In genomic region chr6:93395296-93395695, GRCm38 (mm10) we compare ENCODE assay signal across 10 mouse cellular contexts.
DNase-seq lines count a peak whose midpoint lies in the region; ATAC-seq lines count a peak whose summit lies in the region.
"Had no signal": no experiment of that assay in that cellular context is flagged by ENCODE, and none has a peak within 500 bp of the region (broad histone marks: within the 10 kb centered on the region; RNA-seq: fewer than 3 reads in every experiment).

No protein-coding gene starts in this region.

- no peaks in the 10 kb centered on the region for H3K36me3 ChIP-seq in limb, embryonic 11.5 days (ENCODE audit: control insufficient read depth, insufficient read depth, low read length)
- no peaks in the 10 kb centered on the region for H3K36me3 ChIP-seq in limb, embryonic 10.5 days
- H3K36me3 ChIP-seq in limb, embryonic 13.5 days: no peaks in the 10 kb centered on the region
- H3K36me3 ChIP-seq: hindbrain, embryonic 12.5 days had no signal

- H3K27ac ChIP-seq in limb, embryonic 11.5 days (replicated peaks; ENCODE audit: low read depth, low read length): no peak overlapping the region
- no peak overlapping the region for H3K27ac ChIP-seq in limb, embryonic 10.5 days
- H3K27ac ChIP-seq in limb, embryonic 13.5 days: no peak overlapping the region
- H3K27ac ChIP-seq: macrophage had no signal

- DNase-seq in adrenal gland, postnatal 10 days: peak; percentile 25
- DNase-seq in adrenal gland, adult 2 months: no peak
- DNase-seq in limb, embryonic 11.5 days (ENCODE audit: low spot score): peak; percentile 30
- no peak for DNase-seq in limb, embryonic 10.5 days (ENCODE audit: low spot score)
- DNase-seq in heart, postnatal 4 days: peak; percentile 37
- DNase-seq in B cell, adult 2 months: no peak
- DNase-seq in thymus, postnatal 10 days (ENCODE audit: low spot score in 2 of 2): no peak

- no peaks in the 10 kb centered on the region for H3K9me3 ChIP-seq in limb, embryonic 11.5 days (ENCODE audit: control insufficient read depth, low read length)
- H3K9me3 ChIP-seq in limb, embryonic 10.5 days (replicated peaks): no peaks in the 10 kb centered on the region
- no peaks in the 10 kb centered on the region for H3K9me3 ChIP-seq in limb, embryonic 13.5 days
- H3K9me3 ChIP-seq: hindbrain, embryonic 12.5 days had no signal

- no peaks in the 10 kb centered on the region for H3K27me3 ChIP-seq in limb, embryonic 11.5 days (ENCODE audit: control insufficient read depth, insufficient read depth, low read length)
- no peaks in the 10 kb centered on the region for H3K27me3 ChIP-seq in limb, embryonic 10.5 days (ENCODE audit: low read depth, poor library complexity, severe bottlenecking)
- peaks cover 2% of the 10 kb centered on the region; the same call in 1 of the 2 replicates for H3K27me3 ChIP-seq in limb, embryonic 13.5 days
- H3K27me3 ChIP-seq: hindbrain, embryonic 12.5 days had no signal

- no peak overlapping the region for H3K9ac ChIP-seq in limb, embryonic 11.5 days (ENCODE audit: low read length)
- no peak overlapping the region for H3K9ac ChIP-seq in limb, embryonic 13.5 days
- H3K9ac ChIP-seq: hindbrain, embryonic 12.5 days had no signal

- 21% methylated on average over 6 of the region's 6 CpGs for WGBS in limb, embryonic 11.5 days
- WGBS in limb, embryonic 10.5 days: 31% methylated on average over 6 of the region's 6 CpGs
- WGBS in limb, embryonic 13.5 days: 23% methylated on average over 6 of the region's 6 CpGs

- H3K4me1 ChIP-seq in limb, embryonic 11.5 days (ENCODE audit: control insufficient read depth, insufficient read depth, low read length): peaks cover 3% of the 10 kb centered on the region; the same call in 1 of the 2 replicates
- peaks cover 29% of the 10 kb centered on the region for H3K4me1 ChIP-seq in limb, embryonic 10.5 days
- H3K4me1 ChIP-seq in limb, embryonic 13.5 days: peaks cover 21% of the 10 kb centered on the region

- H3K4me2 ChIP-seq in limb, embryonic 11.5 days (ENCODE audit: low read depth, severe bottlenecking): no peak overlapping the region
- H3K4me2 ChIP-seq in limb, embryonic 13.5 days (replicated peaks): no peak overlapping the region
- H3K4me2 ChIP-seq: hindbrain, embryonic 12.5 days had no signal

- no peak for ATAC-seq in limb, embryonic 11.5 days (ENCODE audit: insufficient number of reproducible peaks, low FRiP score, low TSS enrichment, low read depth)
- ATAC-seq in limb, embryonic 13.5 days (ENCODE audit: low FRiP score, low read depth): peak; percentile 15; the same call in 1 of the 2 replicates

- H3K4me3 ChIP-seq in limb, embryonic 11.5 days (ENCODE audit: low read depth, low read length): no peak overlapping the region
- H3K4me3 ChIP-seq in limb, embryonic 10.5 days: no peak overlapping the region
- H3K4me3 ChIP-seq in limb, embryonic 13.5 days: no peak overlapping the region
- H3K4me3 ChIP-seq: hindbrain, embryonic 12.5 days had no signal

Comparison
In these comparisons a context has a peak if more than half of its experiments do, and no peak if none do; other contexts are left out.
1. DNase-seq: peak in adrenal gland, postnatal 10 days (single experiment), limb, embryonic 11.5 days (single experiment) and heart, postnatal 4 days (single experiment); none in adrenal gland, adult 2 months (single experiment), limb, embryonic 10.5 days (single experiment), B cell, adult 2 months (0 of 2) and thymus, postnatal 10 days (0 of 2).